Mouse (Mus musculus) CH12.LX (cell line): ENCODE results near the gene Hsd17b1.

Experiments used
- CTCF ChIP-seq, 2 experiments: IDR thresholded peaks in 1 of 2; conservative IDR thresholded peaks in 1 of 2; 2 replicates each; pipeline ENCODE4 v1.5.1; 2011 to 2012; ENCODE audit warnings: low read depth in 2 of 2, low read length in 2 of 2, improper control_type of control experiment in 1 of 2, inconsistent platforms in 1 of 2, mild to moderate bottlenecking in 1 of 2, moderate library complexity in 1 of 2
- ELF1 ChIP-seq: IDR thresholded peaks from 2 replicates; pipeline ENCODE4 v1.6.1; 2014; ENCODE audit warnings: low read depth, mild to moderate bottlenecking, inconsistent platforms, low read length, improper control_type of control experiment
- EP300 ChIP-seq: IDR thresholded peaks from 2 replicates; pipeline ENCODE4 v1.6.1; 2011; ENCODE audit warnings: low read length, improper control_type of control experiment
- KAT2A ChIP-seq: IDR thresholded peaks from 2 replicates; pipeline ENCODE4 v1.6.1; 2012; ENCODE audit warnings: low read length, improper control_type of control experiment, inconsistent platforms; ENCODE audit not compliant: insufficient replicate concordance
- POLR2A ChIP-seq: IDR thresholded peaks from 2 replicates; pipeline ENCODE4 v1.6.1; 2011; ENCODE audit warnings: low read depth, mild to moderate bottlenecking, improper control_type of control experiment, low read length
- RAD21 ChIP-seq: IDR thresholded peaks from 2 replicates; pipeline ENCODE4 v1.6.1; 2011; ENCODE audit warnings: low read depth, mild to moderate bottlenecking, low read length, improper control_type of control experiment, moderate library complexity

DNA sequence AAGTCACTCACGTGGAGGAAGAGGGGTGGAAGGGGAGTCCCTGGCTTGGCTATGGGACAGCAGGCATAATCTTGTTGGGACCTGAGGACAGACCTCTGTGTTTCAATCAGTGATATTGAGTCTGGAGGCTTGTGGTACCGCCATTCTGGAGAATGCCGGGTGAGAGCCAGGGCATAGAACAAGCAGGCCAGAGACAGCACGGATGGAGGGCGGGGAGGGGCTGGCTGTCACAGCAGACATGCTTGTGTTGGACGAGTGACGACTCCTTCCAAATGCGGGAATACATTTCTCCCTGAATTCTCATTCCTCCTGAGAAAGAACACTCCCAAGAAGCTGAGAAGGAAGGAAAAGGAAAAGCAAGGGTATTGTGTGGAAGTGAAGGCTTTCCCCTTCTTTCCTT, 26.6 kb upstream of the Hsd17b1 start:
- TF ChIP-seq EP300 (no peak), POLR2A (no peak), RAD21 (no peak), CTCF (conservative IDR thresholded peaks at IDR 0.05 in 1 of 2, IDR thresholded peaks at IDR 0.05 in 1 of 2; ENCODE audit: low read depth in 2 of 2, low read length in 2 of 2) (no peak), KAT2A (no peak), ELF1 (no peak)
